Mouse (Mus musculus) embryonic facial prominence, embryonic 14.5 days (tissue): ENCODE measurements around the gene Ddrgk1. TPM values are rescaled to one million over a fixed set of nuclear protein-coding genes. Genes with fewer than 3 reads are reported as not detected.

Source experiments
- ATAC-seq: fragments of 200-750 bp; cut with Nextera tagmentation; 2 replicates; pipeline ENCODE4 v1.8.0; 2017; ENCODE audit warnings: low read depth, moderate number of reproducible peaks, moderate TSS enrichment
- DNase-seq: peaks from one replicate; pipeline ENCODE4 v3.0.0-alpha.2; 2015; ENCODE audit warnings: low spot score
- H3K27ac ChIP-seq: fragments of 300-500 bp; sonication (generic); replicated peaks from 2 replicates; pipeline ENCODE4 v1.5.1; 2014; ENCODE audit warnings: low read depth, mild to moderate bottlenecking, low read length, moderate library complexity
- H3K27me3 ChIP-seq: fragments of 300-500 bp; sonication (generic); replicated peaks from 2 replicates; pipeline ENCODE4 v1.6.1; 2014; ENCODE audit warnings: low read length; ENCODE audit not compliant: control insufficient read depth, insufficient read depth
- H3K36me3 ChIP-seq: fragments of 300-500 bp; sonication (generic); 2 replicates; pipeline ENCODE4 v1.6.1; 2014; ENCODE audit warnings: low read length, mixed read lengths; ENCODE audit not compliant: control insufficient read depth, insufficient read depth
- H3K4me1 ChIP-seq: fragments of 300-500 bp; sonication (generic); 2 replicates; pipeline ENCODE4 v1.6.1; 2014; ENCODE audit warnings: antibody characterized with exemption, low read length; ENCODE audit not compliant: control insufficient read depth, insufficient read depth
- H3K4me2 ChIP-seq: fragments of 300-500 bp; sonication (generic); 2 replicates; pipeline ENCODE4 v1.6.1; 2014; ENCODE audit warnings: low read depth, mild to moderate bottlenecking, low read length, moderate library complexity, mixed read lengths
- H3K4me3 ChIP-seq: fragments of 300-500 bp; sonication (generic); 2 replicates; pipeline ENCODE4 v1.5.1; 2014; ENCODE audit warnings: low read depth, mild to moderate bottlenecking, low read length
- H3K9ac ChIP-seq: fragments of 300-500 bp; sonication (generic); 2 replicates; pipeline ENCODE4 v1.6.1; 2014; ENCODE audit warnings: low read depth, mild to moderate bottlenecking, low read length, moderate library complexity, mixed read lengths
- H3K9me3 ChIP-seq: fragments of 300-500 bp; sonication (generic); 2 replicates; pipeline ENCODE4 v1.6.1; 2016; ENCODE audit warnings: low read length; ENCODE audit not compliant: control insufficient read depth
- WGBS: fragments of 180-500 bp; shearing (Covaris S2); extraction: QIAGEN DNeasy Blood & Tissue Kit; methylation state at CpG from one replicate; pipeline ENCODE4 v1.1.7; 2014; 5-methylcytosine and 5-hydroxymethylcytosine counted together
- polyA plus RNA-seq: library from polyadenylated mRNA; unstranded; fragments of >200 nt; fragmentation: Nextera tagmentation; extraction: Ambion mirVana; gene quantifications from 2 replicates; pipeline ENCODE4 v1.2.1, GENCODE M21; 2014

Ddrgk1 gene
- 55.9 and 63.8 TPM in 2 replicates for polyA plus RNA-seq

DNA sequence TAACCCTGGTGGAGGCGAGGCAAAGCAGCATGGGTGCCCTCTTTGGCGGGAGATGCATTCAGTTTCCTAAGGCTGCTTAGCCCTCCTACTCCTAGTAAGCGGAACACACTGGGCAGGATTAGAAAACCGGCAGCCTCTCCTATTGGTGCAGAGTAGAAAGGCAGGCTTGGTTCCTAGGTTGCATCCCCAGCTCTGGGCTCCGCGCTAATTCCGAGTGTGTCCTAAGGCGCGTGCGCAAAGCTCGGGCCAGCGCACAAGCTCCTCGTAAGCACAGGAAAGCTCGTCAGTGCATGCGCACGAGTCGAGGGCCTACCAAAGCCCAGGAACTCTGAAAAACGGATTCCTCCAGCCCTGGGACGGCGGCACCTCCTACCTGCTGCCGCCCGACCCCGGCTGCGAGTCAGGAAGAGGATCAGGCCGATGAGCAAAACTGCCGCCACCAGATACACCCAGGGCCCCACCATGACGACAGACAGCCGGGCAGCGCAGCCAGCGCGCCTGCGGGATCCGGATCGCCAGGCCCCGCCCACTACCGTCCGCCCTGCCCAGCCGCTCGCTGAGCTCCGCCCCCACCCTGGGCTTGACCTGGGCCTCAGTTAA lies at the start of gene Ddrgk1:
Ddrgk1 (minus strand) TSS at position 558 of the 600 bp plus-strand sequence.
- peak within 1 kb of the TSS; percentile 92 for H3K9ac ChIP-seq
- H3K27me3 ChIP-seq: no peaks in the 10 kb centered on the region
- peak; percentile 98 for DNase-seq
- peaks cover 40% of the 10 kb centered on the region for H3K36me3 ChIP-seq
- H3K27ac ChIP-seq: peak within 1 kb of the TSS; percentile 99
- H3K4me2 ChIP-seq: peak within 1 kb of the TSS; percentile 71
- 0% methylated on average over 25 of the region's 40 CpGs for WGBS
- H3K4me3 ChIP-seq: peak within 1 kb of the TSS; percentile 60
- ATAC-seq: peak; percentile 98
- H3K9me3 ChIP-seq: no peaks in the 10 kb centered on the region
- H3K4me1 ChIP-seq: peaks cover 15% of the 10 kb centered on the region

DNA sequence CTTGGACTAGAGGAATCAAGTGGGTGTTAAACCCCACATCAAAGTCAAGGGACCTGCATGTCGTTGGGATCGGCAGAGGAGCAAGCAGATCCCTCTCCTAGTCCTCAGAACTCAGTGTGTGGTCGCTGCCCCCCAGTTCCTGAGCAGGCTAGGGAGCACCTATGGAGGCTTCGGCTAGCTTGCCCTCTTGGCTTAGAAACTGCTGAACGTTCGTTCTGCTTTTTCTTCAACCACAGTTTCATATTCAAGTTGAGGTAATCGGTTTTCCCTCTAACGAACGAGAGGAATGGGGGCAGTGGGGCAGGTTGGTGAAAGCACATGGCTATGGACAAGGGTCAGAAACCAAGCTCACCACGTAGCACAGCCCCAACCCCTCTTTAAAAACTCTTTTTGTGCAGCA lies 42.6 kb upstream of the Ddrgk1 start:
- Histone ChIP-seq H3K27ac (no peak overlapping the region; the same call in 1 of the 2 replicates), H3K9ac (no peak overlapping the region), H3K9me3 (no peaks in the 10 kb centered on the region), H3K4me3 (no peak overlapping the region), H3K27me3 (no peaks in the 10 kb centered on the region), H3K36me3 (peaks cover 47% of the 10 kb centered on the region), H3K4me2 (no peak overlapping the region), H3K4me1 (0 out of 2 replicates have a peak, but pooled peaks cover 4% of the 10 kb centered on the region)
- ATAC-seq: no peak
- WGBS: 68% methylated on average over 10 of the region's 10 CpGs
- DNase-seq: no peak

DNA sequence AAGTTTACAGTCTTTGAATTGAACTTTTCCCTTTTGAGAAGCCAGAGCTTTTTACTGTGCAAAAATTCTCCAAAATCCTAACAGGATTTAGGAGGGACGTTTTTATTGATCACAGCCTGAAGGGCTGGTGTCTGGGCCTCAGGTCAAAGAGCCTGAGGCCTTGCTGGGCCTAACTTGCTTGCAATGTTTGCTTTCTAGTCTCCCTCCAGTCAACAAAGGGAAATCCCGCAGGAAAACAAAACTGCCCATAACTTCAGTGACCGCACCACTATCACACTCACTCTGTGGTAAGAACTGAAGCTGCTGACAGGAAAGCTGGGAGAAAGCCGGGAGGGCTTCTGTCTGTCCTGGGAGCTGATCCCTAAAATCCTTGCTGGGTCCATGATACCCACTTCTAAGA lies 42.1 kb upstream of the Ddrgk1 start:
- Histone ChIP-seq H3K36me3 (peaks cover 42% of the 10 kb centered on the region), H3K27ac (no peak overlapping the region; the same call in 1 of the 2 replicates), H3K9ac (no peak overlapping the region), H3K4me1 (0 out of 2 replicates have a peak, but pooled peaks cover 4% of the 10 kb centered on the region), H3K27me3 (no peaks in the 10 kb centered on the region), H3K4me3 (no peak overlapping the region), H3K4me2 (no peak overlapping the region), H3K9me3 (no peaks in the 10 kb centered on the region)
- ATAC-seq: no peak
- 62% methylated on average over 4 of the region's 4 CpGs for WGBS
- DNase-seq: no peak

DNA sequence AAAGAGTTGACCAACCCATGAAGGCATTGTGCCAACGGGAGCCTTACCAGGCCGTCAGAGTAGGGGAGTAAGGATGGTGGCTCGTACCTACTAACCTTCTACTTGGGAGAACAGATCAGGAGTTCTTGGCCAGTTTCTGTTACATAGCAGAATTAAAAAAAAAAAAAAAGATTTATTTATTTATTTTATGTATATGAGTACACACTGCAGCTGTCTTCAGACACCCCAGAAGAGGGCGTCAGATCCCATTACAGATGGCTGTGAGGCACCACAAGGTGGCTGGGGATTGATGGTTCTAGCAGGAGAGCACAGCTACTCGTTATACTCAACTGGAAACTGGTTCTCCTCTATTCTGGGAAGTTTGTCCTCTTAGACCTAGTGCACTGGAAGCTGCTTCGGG lies 40.7 kb upstream of the Ddrgk1 start:
- ATAC-seq: no peak
- peaks cover 30% of the 10 kb centered on the region for H3K36me3 ChIP-seq
- H3K27me3 ChIP-seq: no peaks in the 10 kb centered on the region
- 0 out of 2 replicates have a peak, but pooled peaks cover 4% of the 10 kb centered on the region for H3K4me1 ChIP-seq
- H3K27ac ChIP-seq: no peak overlapping the region
- H3K9me3 ChIP-seq: no peaks in the 10 kb centered on the region
- no peak overlapping the region for H3K4me2 ChIP-seq
- no peak for DNase-seq
- 73% methylated on average over 6 of the region's 6 CpGs for WGBS
- no peak overlapping the region for H3K9ac ChIP-seq
- no peak overlapping the region for H3K4me3 ChIP-seq

DNA sequence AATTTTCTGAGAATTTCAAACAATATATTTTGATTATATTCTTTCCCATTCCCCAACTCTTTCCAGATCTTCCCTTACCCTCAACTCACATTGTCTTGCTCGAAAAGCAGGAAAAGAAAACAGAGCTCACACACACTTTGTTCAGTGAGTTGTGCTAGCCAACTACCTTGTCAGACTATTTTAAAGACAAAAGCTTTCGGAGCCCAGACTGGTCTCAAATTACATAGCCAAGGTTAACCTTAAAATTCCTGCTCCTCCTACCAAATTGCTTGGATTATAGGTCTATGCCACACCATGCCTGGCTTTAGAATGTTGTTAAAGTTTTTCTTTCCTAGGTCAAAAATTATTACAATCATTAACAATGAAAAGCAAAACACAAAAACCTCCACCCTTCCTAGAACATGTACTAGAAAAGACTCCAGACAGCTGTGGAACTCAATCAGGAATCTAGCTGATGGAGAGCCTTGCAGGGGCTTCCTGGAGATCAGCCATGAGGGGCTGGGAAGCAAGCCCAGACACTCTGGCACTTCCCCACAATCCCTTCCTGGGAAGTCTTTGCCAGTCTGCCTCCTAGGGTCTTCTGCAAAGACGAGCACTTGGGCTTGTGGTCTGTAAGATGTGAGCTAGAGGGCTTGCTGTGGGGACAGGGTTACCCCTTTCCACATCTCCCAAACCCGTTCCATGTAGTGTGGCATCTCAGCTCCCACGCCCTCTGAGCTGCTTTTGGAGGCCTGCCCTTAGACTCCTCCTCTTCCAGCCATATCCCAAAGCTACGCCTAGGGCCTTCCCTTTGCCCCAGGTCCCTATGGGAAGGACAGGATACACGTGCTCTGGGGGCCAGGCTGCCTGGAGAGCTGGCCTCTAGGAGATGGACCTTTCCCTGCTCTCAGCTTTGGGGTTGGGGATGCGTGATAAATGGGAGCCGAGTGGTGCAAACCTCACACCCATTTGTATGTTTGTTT lies 39.9 kb upstream of the Ddrgk1 start:
- DNase-seq (peak; percentile 67), ATAC-seq (peak; percentile 53)
- 50% methylated on average over 9 of the region's 9 CpGs for WGBS
- 0 out of 2 replicates have a peak, but pooled peaks cover 4% of the 10 kb centered on the region for H3K4me1 ChIP-seq
- H3K27ac ChIP-seq: peak overlapping the region; percentile 45
- H3K4me2 ChIP-seq: no peak overlapping the region; the same call in 1 of the 2 replicates
- H3K27me3 ChIP-seq: no peaks in the 10 kb centered on the region
- peaks cover 22% of the 10 kb centered on the region for H3K36me3 ChIP-seq
- no peak overlapping the region for H3K9ac ChIP-seq
- no peak overlapping the region for H3K4me3 ChIP-seq
- no peaks in the 10 kb centered on the region for H3K9me3 ChIP-seq

DNA sequence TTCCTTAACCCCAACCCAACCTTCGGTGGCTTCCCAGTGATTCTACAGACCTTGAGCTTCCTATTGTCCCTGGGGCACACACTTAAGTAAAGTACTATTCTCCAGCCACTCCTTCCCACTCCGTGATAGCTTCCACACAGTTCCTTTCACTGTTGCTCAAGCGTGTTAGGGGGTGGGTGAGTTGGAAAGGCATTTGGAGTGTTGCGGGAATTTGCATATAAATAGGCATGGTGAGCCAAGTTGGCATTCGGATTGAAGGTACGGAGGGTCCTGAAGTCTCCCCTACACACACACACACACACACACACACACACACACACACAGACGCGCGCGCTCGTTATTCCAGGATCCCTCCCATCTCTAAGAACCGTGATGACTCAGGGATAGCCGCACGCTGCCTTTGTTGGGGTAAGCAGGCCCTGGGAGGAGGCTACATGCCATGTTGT lies 33.4 kb upstream of the Ddrgk1 start:
- no peaks in the 10 kb centered on the region for H3K36me3 ChIP-seq
- peak; percentile 14 for DNase-seq
- H3K27me3 ChIP-seq: peaks cover 33% of the 10 kb centered on the region
- H3K27ac ChIP-seq: no peak overlapping the region
- peak overlapping the region; percentile 67 for H3K9ac ChIP-seq
- H3K4me2 ChIP-seq: peak overlapping the region; percentile 100
- H3K4me1 ChIP-seq: peaks cover 5% of the 10 kb centered on the region; the same call in 1 of the 2 replicates
- 0 out of 2 replicates have a peak, but pooled peaks have one; percentile 12 for ATAC-seq
- 3% methylated on average over 13 of the region's 14 CpGs for WGBS
- peak overlapping the region; percentile 65 for H3K4me3 ChIP-seq
- no peaks in the 10 kb centered on the region; the same call in 1 of the 2 replicates for H3K9me3 ChIP-seq

DNA sequence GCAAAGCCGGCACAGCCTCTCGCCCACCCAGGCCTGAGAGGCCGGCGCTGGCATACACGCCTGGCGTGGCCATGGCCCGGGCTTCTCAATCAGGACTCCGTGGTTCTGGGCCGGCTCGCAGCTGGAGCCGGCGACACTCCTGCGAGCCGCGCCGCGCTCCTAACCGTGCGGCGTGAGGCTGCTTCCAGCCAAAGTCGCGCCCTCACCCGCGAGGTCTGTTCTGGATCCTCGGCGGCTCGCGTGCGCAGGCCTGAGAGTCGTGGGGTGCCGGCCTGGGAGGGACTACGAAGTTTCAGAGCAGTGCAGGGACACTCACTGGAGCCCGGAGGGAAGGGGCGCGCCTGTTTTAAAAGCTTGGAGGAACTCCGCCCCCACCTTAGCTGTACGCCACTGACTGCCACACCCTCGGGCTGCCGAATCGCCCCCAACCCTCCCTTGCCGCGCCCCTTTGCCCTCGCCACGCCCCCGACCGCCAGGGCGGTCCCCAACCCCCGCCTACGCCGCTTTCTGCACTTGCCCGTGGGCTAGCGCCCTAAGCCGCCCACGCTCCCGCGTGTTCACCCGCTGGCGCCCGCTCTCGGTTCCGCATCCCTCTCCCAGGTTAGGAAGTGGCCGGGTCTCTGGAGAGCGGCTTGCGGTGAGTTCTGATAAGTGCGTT lies 32.8 kb upstream of the Ddrgk1 start, which contains the start of gene Slc4a11:
Slc4a11 (minus strand) TSS at position 367 of the 658 bp plus-strand sequence.
- H3K9me3 ChIP-seq: no peaks in the 10 kb centered on the region; the same call in 1 of the 2 replicates
- H3K36me3 ChIP-seq: no peaks in the 10 kb centered on the region
- peaks cover 33% of the 10 kb centered on the region for H3K27me3 ChIP-seq
- DNase-seq: peak; percentile 82
- ATAC-seq: peak; percentile 80
- peak within 1 kb of the TSS; percentile 100 for H3K4me2 ChIP-seq
- peak within 1 kb of the TSS; percentile 67 for H3K9ac ChIP-seq
- 0% methylated on average over 38 of the region's 65 CpGs for WGBS
- peaks cover 5% of the 10 kb centered on the region; the same call in 1 of the 2 replicates for H3K4me1 ChIP-seq
- peak within 1 kb of the TSS; percentile 65 for H3K4me3 ChIP-seq
- H3K27ac ChIP-seq: no peak within 1 kb of the TSS

DNA sequence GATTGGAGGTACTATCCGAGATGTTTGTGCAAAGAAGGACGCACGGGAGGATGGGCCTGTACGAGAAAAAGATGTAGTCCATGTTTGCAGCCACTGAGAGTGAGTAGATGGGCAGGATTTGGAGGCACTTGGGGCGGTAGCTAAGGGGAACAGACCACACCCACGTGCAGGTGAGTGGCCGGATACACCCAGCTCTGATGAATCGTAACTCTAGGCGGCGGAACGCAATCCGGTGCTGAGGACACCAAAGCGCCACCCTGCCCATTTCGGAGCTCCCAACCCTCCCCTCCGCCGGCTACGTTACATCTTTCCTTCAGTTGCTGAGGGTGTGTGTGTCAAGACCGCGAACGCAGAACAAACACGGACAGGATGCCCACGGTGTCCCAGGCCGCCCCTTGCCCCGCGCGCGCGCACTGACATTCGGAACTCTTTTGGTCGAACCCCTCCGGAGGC lies 32.3 kb upstream of the Ddrgk1 start:
- ATAC-seq (peak; percentile 43; the same call in 1 of the 2 replicates), DNase-seq (peak; percentile 30)

More for the DNA sequence above, 32.3 kb upstream of the Ddrgk1 start:
- Histone ChIP-seq H3K9me3 (no peaks in the 10 kb centered on the region; the same call in 1 of the 2 replicates), H3K4me2 (peak overlapping the region; percentile 100), H3K27me3 (peaks cover 33% of the 10 kb centered on the region), H3K27ac (no peak overlapping the region), H3K36me3 (no peaks in the 10 kb centered on the region), H3K9ac (peak overlapping the region; percentile 67), H3K4me3 (peak overlapping the region; percentile 65), H3K4me1 (peaks cover 5% of the 10 kb centered on the region; the same call in 1 of the 2 replicates)
- 2% methylated on average over 21 of the region's 31 CpGs for WGBS
